Mouse (Mus musculus): ENCODE measurements at regions not wholly inside any gene's neighbourhood (a gene's known extent, or its start where the extent isn't known, plus 50 kb on each side); places are given as distances from the start of the nearest gene placed in this dataset.

GRCm38 (mm10) chr2:107612221-107612620 lies 321.8 kb downstream of the Kcna4 start:
- Histone ChIP-seq H3K27ac (ENCODE audit: insufficient read depth, low read depth, low read length, poor library complexity, severe bottlenecking) (no peak overlapping the region), H3K4me1 (ENCODE audit: control insufficient read depth in 2 of 2, insufficient read depth in 2 of 2, low read length in 2 of 2, poor library complexity in 1 of 2) (peaks cover 0 to 1% of the 10 kb centered on the region in 2 experiments; a peak in 1 of 4 replicates), H3K36me3 (ENCODE audit: control insufficient read depth, insufficient read depth, low read length, poor library complexity, severe bottlenecking) (no peaks in the 10 kb centered on the region), H3K9ac (ENCODE audit: insufficient read depth, low read depth, low read length, poor library complexity, severe bottlenecking) (no peak overlapping the region), H3K4me3 (ENCODE audit: insufficient read depth in 1 of 2, low read depth in 1 of 2, low read length in 2 of 2, poor library complexity in 1 of 2, severe bottlenecking in 1 of 2) (no peak overlapping the region), H3K9me3 (ENCODE audit: control insufficient read depth, insufficient read depth, low read depth, low read length) (no peaks in the 10 kb centered on the region)
- peak; percentile 9 for DNase-seq (ENCODE audit: low read depth, low spot score)
- in situ Hi-C loops (cut with MboI; ENCODE audit: low sequenced_read_pairs in 2 of 2, unreplicated experiment in 2 of 2): no loop called here
- no peak for TF ChIP-seq CHD2 (IDR thresholded peaks at IDR 0.05; ENCODE audit: low read depth, low read length)
- no peak for TF ChIP-seq HCFC1 (IDR thresholded peaks at IDR 0.05; ENCODE audit: borderline replicate concordance, insufficient read depth, low read length)
- TF ChIP-seq ZNF384 (IDR thresholded peaks at IDR 0.05; ENCODE audit: low read depth, low read length): no peak
- no peak for TF ChIP-seq MAFK (IDR thresholded peaks at IDR 0.05; ENCODE audit: insufficient read depth, low read depth, low read length)
- TF ChIP-seq ZC3H11A (IDR thresholded peaks at IDR 0.05; ENCODE audit: borderline replicate concordance, low read depth, low read length): no peak

GRCm38 (mm10) chr2:107614715-107615114 lies 324.3 kb downstream of the Kcna4 start:
- H3K4me1 ChIP-seq (ENCODE audit: control insufficient read depth in 2 of 2, insufficient read depth in 2 of 2, low read length in 2 of 2, poor library complexity in 1 of 2): peaks cover 0 to 1% of the 10 kb centered on the region in 2 experiments; a peak in 1 of 4 replicates
- no peak overlapping the region for H3K9ac ChIP-seq (ENCODE audit: insufficient read depth, low read depth, low read length, poor library complexity, severe bottlenecking)
- TF ChIP-seq CHD2 (IDR thresholded peaks at IDR 0.05; ENCODE audit: low read depth, low read length) (no peak), HCFC1 (IDR thresholded peaks at IDR 0.05; ENCODE audit: borderline replicate concordance, insufficient read depth, low read length) (no peak), ZC3H11A (IDR thresholded peaks at IDR 0.05; ENCODE audit: borderline replicate concordance, low read depth, low read length) (no peak), MAFK (IDR thresholded peaks at IDR 0.05; ENCODE audit: insufficient read depth, low read depth, low read length) (no peak), ZNF384 (IDR thresholded peaks at IDR 0.05; ENCODE audit: low read depth, low read length) (no peak)
- H3K4me3 ChIP-seq (ENCODE audit: insufficient read depth in 1 of 2, low read depth in 1 of 2, low read length in 2 of 2, poor library complexity in 1 of 2, severe bottlenecking in 1 of 2): no peak overlapping the region
- DNase-seq (ENCODE audit: low read depth, low spot score): no peak
- H3K36me3 ChIP-seq (ENCODE audit: control insufficient read depth, insufficient read depth, low read length, poor library complexity, severe bottlenecking): no peaks in the 10 kb centered on the region
- H3K27ac ChIP-seq (ENCODE audit: insufficient read depth, low read depth, low read length, poor library complexity, severe bottlenecking): no peak overlapping the region
- in situ Hi-C loops (cut with MboI; ENCODE audit: low sequenced_read_pairs in 2 of 2, unreplicated experiment in 2 of 2): no loop called here
- H3K9me3 ChIP-seq (ENCODE audit: control insufficient read depth, insufficient read depth, low read depth, low read length): no peaks in the 10 kb centered on the region

DNA sequence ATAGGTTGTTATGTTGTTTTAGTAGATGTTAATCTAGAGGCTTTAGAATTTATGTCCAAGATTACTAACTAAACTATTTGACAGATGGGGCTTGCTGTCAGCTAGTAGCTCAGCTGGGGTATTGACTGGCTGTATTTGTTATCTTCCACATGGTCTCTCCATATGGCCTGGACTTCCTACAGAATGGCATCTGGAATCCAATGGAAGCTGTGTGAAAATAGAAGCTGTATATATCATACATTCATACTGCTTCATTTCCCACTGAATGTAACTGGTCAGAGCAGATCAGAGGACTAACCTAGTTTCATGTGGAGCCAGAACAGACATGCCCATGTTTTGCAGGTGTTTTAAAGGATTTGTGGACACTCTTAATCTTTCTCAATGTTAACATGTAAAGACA lies 337.0 kb downstream of the Kcna4 start:
- no peak for TF ChIP-seq CHD2 (IDR thresholded peaks at IDR 0.05; ENCODE audit: low read depth, low read length)
- no peak for TF ChIP-seq ZNF384 (IDR thresholded peaks at IDR 0.05; ENCODE audit: low read depth, low read length)
- no peak for TF ChIP-seq ZC3H11A (IDR thresholded peaks at IDR 0.05; ENCODE audit: borderline replicate concordance, low read depth, low read length)
- no peak for TF ChIP-seq HCFC1 (IDR thresholded peaks at IDR 0.05; ENCODE audit: borderline replicate concordance, insufficient read depth, low read length)
- no peak for TF ChIP-seq MAFK (IDR thresholded peaks at IDR 0.05; ENCODE audit: insufficient read depth, low read depth, low read length)
- no peak for DNase-seq (ENCODE audit: low read depth, low spot score)
- no peaks in the 10 kb centered on the region for H3K4me1 ChIP-seq (ENCODE audit: control insufficient read depth in 2 of 2, insufficient read depth in 2 of 2, low read length in 2 of 2, poor library complexity in 1 of 2)
- H3K27ac ChIP-seq (ENCODE audit: insufficient read depth, low read depth, low read length, poor library complexity, severe bottlenecking): no peak overlapping the region
- in situ Hi-C loops (cut with MboI; ENCODE audit: low sequenced_read_pairs in 2 of 2, unreplicated experiment in 2 of 2): no loop called here
- H3K9me3 ChIP-seq (ENCODE audit: control insufficient read depth, insufficient read depth, low read depth, low read length): no peaks in the 10 kb centered on the region
- no peak overlapping the region for H3K9ac ChIP-seq (ENCODE audit: insufficient read depth, low read depth, low read length, poor library complexity, severe bottlenecking)
- H3K36me3 ChIP-seq (ENCODE audit: control insufficient read depth, insufficient read depth, low read length, poor library complexity, severe bottlenecking): no peaks in the 10 kb centered on the region
- H3K4me3 ChIP-seq (ENCODE audit: insufficient read depth in 1 of 2, low read depth in 1 of 2, low read length in 2 of 2, poor library complexity in 1 of 2, severe bottlenecking in 1 of 2): no peak overlapping the region

DNA sequence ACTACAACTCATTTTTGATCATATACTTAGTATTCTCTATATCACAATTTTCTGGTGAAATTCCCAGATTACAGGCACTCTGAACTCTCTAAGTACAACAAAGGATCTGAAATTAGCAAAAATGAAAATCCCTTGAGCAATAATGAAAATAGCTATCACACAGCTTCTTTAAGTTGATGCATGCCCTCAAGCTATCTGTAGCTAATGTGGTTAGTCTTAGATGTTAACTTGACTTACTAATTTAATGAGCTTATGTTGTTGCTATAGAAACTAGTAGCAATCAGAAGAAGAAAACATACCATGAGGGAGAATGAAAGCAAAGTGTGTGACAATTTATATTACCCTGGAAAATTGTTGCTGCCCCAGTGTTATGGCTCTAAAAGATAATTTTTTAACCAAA lies 368.7 kb downstream of the Kcna4 start:
- Histone ChIP-seq H3K9me3 (ENCODE audit: control insufficient read depth, insufficient read depth, low read depth, low read length) (no peaks in the 10 kb centered on the region), H3K4me1 (ENCODE audit: control insufficient read depth in 2 of 2, insufficient read depth in 2 of 2, low read length in 2 of 2, poor library complexity in 1 of 2) (no peaks in the 10 kb centered on the region), H3K27ac (ENCODE audit: insufficient read depth, low read depth, low read length, poor library complexity, severe bottlenecking) (no peak overlapping the region), H3K36me3 (ENCODE audit: control insufficient read depth, insufficient read depth, low read length, poor library complexity, severe bottlenecking) (no peaks in the 10 kb centered on the region), H3K4me3 (ENCODE audit: insufficient read depth in 1 of 2, low read depth in 1 of 2, low read length in 2 of 2, poor library complexity in 1 of 2, severe bottlenecking in 1 of 2) (no peak overlapping the region), H3K9ac (ENCODE audit: insufficient read depth, low read depth, low read length, poor library complexity, severe bottlenecking) (no peak overlapping the region)
- TF ChIP-seq MAFK (IDR thresholded peaks at IDR 0.05; ENCODE audit: insufficient read depth, low read depth, low read length) (no peak), HCFC1 (IDR thresholded peaks at IDR 0.05; ENCODE audit: borderline replicate concordance, insufficient read depth, low read length) (no peak), CHD2 (IDR thresholded peaks at IDR 0.05; ENCODE audit: low read depth, low read length) (no peak), ZC3H11A (IDR thresholded peaks at IDR 0.05; ENCODE audit: borderline replicate concordance, low read depth, low read length) (no peak), ZNF384 (IDR thresholded peaks at IDR 0.05; ENCODE audit: low read depth, low read length) (no peak)
- DNase-seq (ENCODE audit: low read depth, low spot score): no peak
- in situ Hi-C loops (cut with MboI; ENCODE audit: low sequenced_read_pairs in 2 of 2, unreplicated experiment in 2 of 2): no loop called here

All from ES-E14 (cell line).